20 mouse cellular contexts compared by ENCODE assay signal in genomic region chr4:152892997-152893396, GRCm38 (mm10).
"Had no signal": no experiment of that assay in that cellular context is flagged by ENCODE, and none has a peak within 500 bp of the region (broad histone marks: within the 10 kb centered on the region; RNA-seq: fewer than 3 reads in every experiment).

No protein-coding gene starts in this region.

- H3K4me1 ChIP-seq: limb, embryonic 10.5 days; limb, embryonic 13.5 days had no signal

- H3K27ac ChIP-seq: limb, embryonic 10.5 days; limb, embryonic 13.5 days; midbrain, embryonic 10.5 days; midbrain, embryonic 13.5 days; neural tube, embryonic 13.5 days; stomach, postnatal 0 days had no signal

- H3K4me3 ChIP-seq: limb, embryonic 10.5 days; limb, embryonic 13.5 days; midbrain, embryonic 10.5 days; midbrain, embryonic 13.5 days; myocyte; neural tube, embryonic 13.5 days had no signal

- DNase-seq: kidney, adult 18-20 months; kidney, adult 9 months; kidney, postnatal 14 days; kidney, postnatal 4 days; lung, adult 18-20 months; lung, postnatal 14 days; lung, postnatal 4 days; thymus, adult 2 months; thymus, postnatal 14 days; thymus, postnatal 4 days had no signal

- H3K9me3 ChIP-seq: limb, embryonic 10.5 days; midbrain, embryonic 13.5 days; neural tube, embryonic 13.5 days had no signal

- ATAC-seq: inflammation-experienced regulatory T-cells, adult 6 months; intestine, embryonic 16.5 days; midbrain, embryonic 13.5 days; midbrain, embryonic 16.5 days had no signal

- H3K27me3 ChIP-seq: limb, embryonic 13.5 days; midbrain, embryonic 13.5 days; neural tube, embryonic 13.5 days had no signal

- H3K4me2 ChIP-seq: limb, embryonic 13.5 days; midbrain, embryonic 13.5 days; neural tube, embryonic 13.5 days had no signal

- H3K36me3 ChIP-seq: limb, embryonic 10.5 days; limb, embryonic 13.5 days; midbrain, embryonic 10.5 days; midbrain, embryonic 13.5 days; neural tube, embryonic 13.5 days had no signal

- H3K9ac ChIP-seq: limb, embryonic 13.5 days; midbrain, embryonic 13.5 days; neural tube, embryonic 13.5 days had no signal
